Mouse (Mus musculus) kidney, postnatal 0 days (tissue): ENCODE data around the gene Sap30. TPM values are rescaled to one million over a fixed set of nuclear protein-coding genes. Genes with fewer than 3 reads are reported as not detected.
A peak's percentile ranks its signal among the peaks of the same experiment; 100 is the strongest.

ENCODE experiments used
- ATAC-seq: fragments of 200-750 bp; cut with Nextera tagmentation; replicated peaks from 2 replicates; pipeline ENCODE4 v1.8.0; 2017; ENCODE audit warnings: low read depth, moderate number of reproducible peaks, moderate TSS enrichment, moderate library complexity; ENCODE audit not compliant: low FRiP score
- DNase-seq: peaks from one replicate; pipeline ENCODE4 v3.0.0-alpha.2; 2016; ENCODE audit warnings: low spot score
- H3K27ac ChIP-seq: fragments of 300-500 bp; sonication (generic); 2 replicates; pipeline ENCODE4 v1.5.1; 2014; ENCODE audit warnings: mild to moderate bottlenecking
- H3K27me3 ChIP-seq: fragments of 300-500 bp; sonication (generic); 2 replicates; pipeline ENCODE4 v1.6.1; 2014; ENCODE audit warnings: low read length, mixed read lengths; ENCODE audit not compliant: insufficient read depth
- H3K36me3 ChIP-seq: fragments of 300-500 bp; sonication (generic); 2 replicates; pipeline ENCODE4 v1.6.1; 2014; ENCODE audit warnings: low read length, mixed read lengths; ENCODE audit not compliant: insufficient read depth
- H3K4me1 ChIP-seq: fragments of 300-500 bp; sonication (generic); replicated peaks from 2 replicates; pipeline ENCODE4 v1.6.1; 2014; ENCODE audit warnings: antibody characterized with exemption, low read length, mixed read lengths; ENCODE audit not compliant: insufficient read depth
- H3K4me2 ChIP-seq: fragments of 300-500 bp; sonication (generic); 2 replicates; pipeline ENCODE4 v1.6.1; 2014; ENCODE audit warnings: mild to moderate bottlenecking, low read length, moderate library complexity, mixed read lengths
- H3K4me3 ChIP-seq: fragments of 300-500 bp; sonication (generic); replicated peaks from 2 replicates; pipeline ENCODE4 v1.5.1; 2014; ENCODE audit warnings: low read depth, low read length
- H3K9ac ChIP-seq: fragments of 300-500 bp; sonication (generic); 2 replicates; pipeline ENCODE4 v1.6.1; 2014; ENCODE audit warnings: low read depth, low read length
- H3K9me3 ChIP-seq: fragments of 300-500 bp; sonication (generic); replicated peaks from 2 replicates; pipeline ENCODE4 v1.6.1; 2016; ENCODE audit warnings: low read length, inconsistent platforms, mixed read lengths
- CTCF ChIP-seq: IDR thresholded peaks from 2 replicates; pipeline ENCODE4 v1.5.1; 2016; ENCODE audit warnings: antibody characterized with exemption, low read depth, mild to moderate bottlenecking, moderate library complexity
- WGBS: fragments of 180-500 bp; shearing (Covaris S2); extraction: QIAGEN DNeasy Blood & Tissue Kit; methylation state at CpG from one replicate; pipeline ENCODE4 v1.1.7; 2014; 5-methylcytosine and 5-hydroxymethylcytosine counted together
- polyA plus RNA-seq: library from polyadenylated mRNA; unstranded; fragments of >200 nt; fragmentation: Nextera tagmentation; extraction: Ambion mirVana; gene quantifications from 2 replicates; pipeline ENCODE4 v1.2.1, GENCODE M21; 2015

Gene Sap30
- polyA plus RNA-seq, 1 experiment from 2014 or later, result 35.4 TPM

DNA sequence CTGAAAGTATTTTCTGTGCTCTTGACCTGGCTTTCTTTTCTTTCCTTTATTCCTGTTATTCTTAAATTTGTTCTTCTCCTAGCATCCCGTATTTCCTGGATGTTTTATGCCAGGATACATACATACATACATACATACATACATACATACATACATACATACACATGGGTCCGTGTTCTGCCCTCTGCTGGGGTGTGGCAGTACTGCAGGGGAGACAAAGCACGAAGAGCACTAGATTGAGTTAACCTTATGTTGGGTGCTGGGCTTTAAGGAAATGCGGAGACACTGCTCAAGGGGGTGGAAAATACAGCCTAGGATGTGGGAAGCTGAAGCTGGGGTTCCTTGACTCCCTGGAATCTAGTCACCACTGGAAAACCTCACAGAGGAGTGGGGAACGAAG is 16.0 kb upstream of the Sap30 start:
- DNase-seq (peak; percentile 40), ATAC-seq (no peak)
- Histone ChIP-seq H3K4me3 (no peak overlapping the region), H3K36me3 (no peaks in the 10 kb centered on the region), H3K27me3 (no peaks in the 10 kb centered on the region), H3K9ac (no peak overlapping the region), H3K27ac (no peak overlapping the region), H3K9me3 (no peaks in the 10 kb centered on the region), H3K4me1 (no peaks in the 10 kb centered on the region), H3K4me2 (no peak overlapping the region)
- TF ChIP-seq CTCF, result peak; percentile 90
- WGBS, result 54% methylated on average over 5 of the region's 5 CpGs

DNA sequence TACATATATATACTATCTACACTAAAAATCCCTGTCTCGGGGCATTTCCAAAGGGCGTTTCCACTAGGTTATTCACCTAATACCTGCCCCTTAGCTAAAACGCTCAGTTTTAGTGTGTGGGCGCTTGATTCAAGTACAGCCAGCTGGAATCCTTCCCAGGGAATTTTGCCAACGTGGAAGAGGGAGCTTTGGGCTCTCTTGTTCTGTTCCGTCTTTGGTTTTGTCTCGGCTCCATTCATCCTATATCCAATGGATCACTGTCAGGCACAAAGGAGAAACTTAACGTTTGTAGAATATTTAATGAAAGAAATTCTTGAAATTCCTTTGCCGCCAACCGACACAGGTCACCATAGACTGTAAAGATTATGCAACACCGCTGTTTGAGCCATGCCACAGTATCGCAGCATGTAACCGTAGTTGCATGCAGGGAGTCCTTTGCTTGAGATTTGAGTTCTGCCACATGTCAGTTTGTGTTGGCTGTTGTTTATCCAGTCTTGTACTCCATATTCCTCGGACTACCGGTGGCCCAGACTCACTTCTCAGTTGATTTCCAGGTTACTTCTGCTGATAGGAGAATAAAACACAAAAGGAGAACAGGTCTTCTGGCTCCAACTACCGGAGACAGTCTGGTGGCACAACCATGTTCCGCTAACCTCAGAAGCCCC is 11.3 kb upstream of the Sap30 start:
- no peaks in the 10 kb centered on the region for H3K27me3 ChIP-seq
- no peaks in the 10 kb centered on the region for H3K4me1 ChIP-seq
- H3K4me3 ChIP-seq, result no peak overlapping the region
- DNase-seq, result no peak
- no peaks in the 10 kb centered on the region for H3K36me3 ChIP-seq
- no peak for TF ChIP-seq CTCF
- ATAC-seq, result no peak
- WGBS, result 54% methylated on average over 17 of the region's 17 CpGs
- no peak overlapping the region for H3K9ac ChIP-seq
- H3K27ac ChIP-seq, result no peak overlapping the region
- H3K9me3 ChIP-seq, result no peaks in the 10 kb centered on the region
- H3K4me2 ChIP-seq, result peak overlapping the region; percentile 25; the same call in 1 of the 2 replicates

DNA sequence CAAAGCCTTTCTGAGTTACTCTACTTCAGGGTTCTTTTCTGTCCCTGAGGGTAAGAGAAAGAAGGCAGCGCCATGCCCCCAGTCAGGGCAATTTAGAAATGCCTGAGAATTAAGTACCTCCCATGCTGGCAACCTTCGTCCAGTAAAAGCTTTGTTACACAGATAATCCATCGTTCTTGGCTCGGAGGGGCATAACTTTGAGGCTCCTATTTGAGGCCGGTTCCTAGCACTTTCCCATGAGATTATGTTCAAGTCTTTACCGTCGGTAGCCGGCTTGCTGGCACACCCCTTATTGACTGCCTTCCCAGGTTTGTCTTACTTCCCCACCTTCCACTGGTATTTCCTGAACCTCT is 10.8 kb upstream of the Sap30 start:
- no peak overlapping the region for H3K27ac ChIP-seq
- no peak for DNase-seq
- no peaks in the 10 kb centered on the region for H3K9me3 ChIP-seq
- H3K27me3 ChIP-seq, result no peaks in the 10 kb centered on the region
- H3K4me2 ChIP-seq, result peak overlapping the region; percentile 25; the same call in 1 of the 2 replicates
- TF ChIP-seq CTCF, result no peak
- H3K36me3 ChIP-seq, result no peaks in the 10 kb centered on the region
- no peaks in the 10 kb centered on the region for H3K4me1 ChIP-seq
- H3K9ac ChIP-seq, result no peak overlapping the region
- WGBS, result 71% methylated on average over 8 of the region's 8 CpGs
- H3K4me3 ChIP-seq, result no peak overlapping the region
- no peak for ATAC-seq

DNA sequence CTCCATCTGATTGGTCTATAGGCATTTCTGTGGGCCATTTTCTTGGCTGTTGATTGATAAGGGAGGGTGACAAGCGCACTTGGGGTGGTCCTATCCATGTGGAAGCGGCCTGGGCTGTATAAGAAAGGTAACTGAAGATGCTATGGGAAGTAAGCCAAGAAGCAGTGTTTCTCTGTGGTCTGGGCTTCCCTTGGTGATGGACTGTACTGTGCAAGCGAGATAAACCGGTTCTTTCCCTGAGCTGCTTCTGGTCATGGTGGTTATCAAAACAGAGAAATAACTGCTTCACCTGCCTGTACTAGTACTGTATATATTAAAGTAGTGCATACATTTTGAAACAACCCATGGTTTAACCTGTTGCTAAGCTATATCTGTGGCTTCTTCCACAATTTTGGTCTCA is 4.2 kb upstream of the Sap30 start:
- Histone ChIP-seq H3K27ac (no peak overlapping the region), H3K9me3 (no peaks in the 10 kb centered on the region), H3K4me1 (no peaks in the 10 kb centered on the region), H3K9ac (no peak overlapping the region), H3K4me3 (no peak overlapping the region), H3K36me3 (no peaks in the 10 kb centered on the region), H3K4me2 (no peak overlapping the region), H3K27me3 (no peaks in the 10 kb centered on the region)
- no peak for TF ChIP-seq CTCF
- no peak for ATAC-seq
- WGBS, result 86% methylated on average over 4 of the region's 4 CpGs
- no peak for DNase-seq

DNA sequence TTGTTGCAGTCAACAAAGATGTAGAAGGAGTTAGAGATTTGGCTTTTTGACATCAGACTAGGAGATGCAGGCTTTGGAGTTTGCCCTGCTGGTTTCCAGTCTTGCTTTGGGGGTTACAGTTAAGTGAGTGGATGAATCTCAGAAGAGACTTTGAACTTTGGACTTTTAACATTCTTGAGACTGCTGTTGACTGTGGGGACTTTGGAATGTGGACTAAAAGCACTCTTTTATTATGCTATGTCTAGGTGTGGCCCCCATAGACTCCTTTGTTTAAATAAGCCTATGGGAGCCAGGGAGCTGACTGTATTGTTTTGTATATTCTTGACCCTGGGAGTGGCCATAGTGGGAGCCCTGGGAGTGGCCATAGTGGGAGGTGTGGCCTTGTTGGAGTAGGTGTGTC is 2.2 kb upstream of the Sap30 start:
- no peak for TF ChIP-seq CTCF
- Histone ChIP-seq H3K4me3 (no peak overlapping the region), H3K9ac (no peak overlapping the region), H3K27ac (no peak overlapping the region), H3K36me3 (no peaks in the 10 kb centered on the region), H3K4me2 (no peak overlapping the region), H3K9me3 (no peaks in the 10 kb centered on the region), H3K27me3 (no peaks in the 10 kb centered on the region), H3K4me1 (0 out of 2 replicates have a peak, but pooled peaks cover 7% of the 10 kb centered on the region)
- no peak for DNase-seq
- ATAC-seq, result no peak

DNA sequence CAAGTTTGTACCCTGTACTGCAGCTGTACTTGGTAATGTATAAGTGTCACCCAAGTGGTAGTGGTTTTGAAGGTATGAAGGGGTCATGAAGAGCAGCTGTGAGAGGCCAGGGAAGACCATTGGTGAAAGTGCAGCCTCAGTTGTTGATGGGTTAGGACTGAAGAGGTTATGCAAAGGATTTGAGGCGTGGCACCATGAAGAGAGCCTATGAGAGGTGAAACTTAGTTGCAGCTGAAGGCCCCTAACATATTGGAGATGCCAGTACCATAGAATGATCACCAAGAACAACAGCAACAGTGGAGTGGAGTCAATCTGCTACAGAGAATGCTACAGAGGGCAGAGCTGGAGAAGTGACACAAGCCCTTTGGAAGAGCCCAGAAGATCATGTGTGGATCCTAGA is 1.7 kb upstream of the Sap30 start:
- Histone ChIP-seq H3K9ac (no peak overlapping the region), H3K4me1 (0 out of 2 replicates have a peak, but pooled peaks cover 7% of the 10 kb centered on the region), H3K9me3 (no peaks in the 10 kb centered on the region), H3K4me2 (no peak overlapping the region), H3K27ac (no peak overlapping the region), H3K27me3 (no peaks in the 10 kb centered on the region), H3K4me3 (no peak overlapping the region), H3K36me3 (no peaks in the 10 kb centered on the region)
- 100% methylated on average over 1 of the region's 1 CpGs for WGBS
- DNase-seq, result no peak
- no peak for TF ChIP-seq CTCF
- no peak for ATAC-seq

DNA sequence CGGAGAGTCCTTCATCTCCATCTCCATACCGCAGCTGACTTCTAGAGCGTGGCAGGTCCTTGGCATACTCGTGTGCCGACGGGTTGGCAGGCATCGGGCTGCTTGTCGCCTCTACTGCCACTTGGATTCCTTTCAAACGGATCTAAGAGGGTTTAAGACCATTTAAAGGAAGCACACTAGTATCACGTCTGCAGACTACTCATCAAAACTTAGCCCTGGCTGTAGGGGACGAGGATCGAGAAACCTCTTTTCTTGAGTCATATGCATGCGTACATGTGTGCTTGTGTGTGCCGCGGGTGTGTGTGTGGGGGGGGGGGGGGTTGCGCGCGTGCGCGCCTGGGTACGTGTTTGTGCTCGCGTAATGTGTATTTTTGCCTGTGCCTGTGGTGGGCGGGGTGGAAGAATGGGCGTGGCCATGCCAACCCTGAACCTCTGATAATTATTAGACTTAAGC is 679 bp upstream of the Sap30 start:
- TF ChIP-seq CTCF, result no peak
- Histone ChIP-seq H3K27ac (peak overlapping the region; percentile 81), H3K27me3 (no peaks in the 10 kb centered on the region), H3K4me2 (peak overlapping the region; percentile 85), H3K4me1 (0 out of 2 replicates have a peak, but pooled peaks cover 7% of the 10 kb centered on the region), H3K36me3 (no peaks in the 10 kb centered on the region), H3K9me3 (no peaks in the 10 kb centered on the region), H3K4me3 (peak overlapping the region; percentile 96), H3K9ac (peak overlapping the region; percentile 39; the same call in 1 of the 2 replicates)
- peak; percentile 54 for DNase-seq
- peak; percentile 30 for ATAC-seq
- WGBS, result under 1% methylated on average over 23 of the region's 25 CpGs
